Mouse (Mus musculus): ENCODE results near the gene Kif1bp. TPM values are rescaled to one million over a fixed set of nuclear protein-coding genes. Genes with fewer than 3 reads are reported as not detected.

Kif1bp gene
- polyA plus RNA-seq, 1 experiment from 2014 or later = 38.6 TPM

DNA sequence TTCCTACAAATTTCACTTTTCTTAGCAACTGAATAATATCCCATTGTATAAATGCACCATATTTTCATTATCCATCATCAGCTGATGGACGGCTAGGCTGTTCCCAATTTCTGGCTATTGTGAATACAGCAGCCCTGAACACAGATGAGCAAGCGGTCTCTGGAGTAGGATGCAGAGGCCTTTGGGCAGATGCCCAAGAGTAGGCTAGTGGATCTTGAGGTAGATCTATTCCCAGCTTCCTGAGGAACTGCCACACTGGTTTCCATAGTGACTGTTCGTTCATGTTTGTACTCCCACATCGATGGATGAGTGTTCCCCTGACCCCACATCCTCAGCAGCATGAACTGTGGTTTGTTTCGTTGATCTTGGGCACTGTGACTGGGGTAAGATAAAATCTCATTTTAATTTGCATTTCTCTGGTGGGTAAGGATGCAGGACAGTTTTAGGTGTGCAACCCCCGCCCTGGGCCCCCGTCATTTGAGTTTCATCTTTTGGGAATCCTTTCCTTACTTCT, 27.4 kb downstream of the Kif1bp start:
- Histone ChIP-seq H3K4me2 (replicated peaks) (no peak overlapping the region), H3K27me3 (no peaks in the 10 kb centered on the region), H3K36me3 (no peaks in the 10 kb centered on the region), H3K27ac (no peak overlapping the region), H3K4me1 (no peaks in the 10 kb centered on the region), H3K9ac (no peak overlapping the region), H3K9me3 (no peaks in the 10 kb centered on the region), H3K4me3 (no peak overlapping the region)
- 87% methylated on average over 7 of the region's 7 CpGs for WGBS
- ATAC-seq (ENCODE audit: low FRiP score, low read depth) = no peak

GRCm38 (mm10) chr10:62549523-62550166, 28.6 kb downstream of the Kif1bp start:
- no peak overlapping the region for H3K4me2 ChIP-seq (replicated peaks)
- no peak for ATAC-seq (ENCODE audit: low FRiP score, low read depth)
- H3K27me3 ChIP-seq = no peaks in the 10 kb centered on the region
- H3K9me3 ChIP-seq = no peaks in the 10 kb centered on the region
- 34% methylated on average over 13 of the region's 16 CpGs for WGBS
- H3K4me3 ChIP-seq = no peak overlapping the region
- H3K9ac ChIP-seq = no peak overlapping the region
- no peaks in the 10 kb centered on the region for H3K4me1 ChIP-seq
- no peak overlapping the region for H3K27ac ChIP-seq
- H3K36me3 ChIP-seq = no peaks in the 10 kb centered on the region

DNA sequence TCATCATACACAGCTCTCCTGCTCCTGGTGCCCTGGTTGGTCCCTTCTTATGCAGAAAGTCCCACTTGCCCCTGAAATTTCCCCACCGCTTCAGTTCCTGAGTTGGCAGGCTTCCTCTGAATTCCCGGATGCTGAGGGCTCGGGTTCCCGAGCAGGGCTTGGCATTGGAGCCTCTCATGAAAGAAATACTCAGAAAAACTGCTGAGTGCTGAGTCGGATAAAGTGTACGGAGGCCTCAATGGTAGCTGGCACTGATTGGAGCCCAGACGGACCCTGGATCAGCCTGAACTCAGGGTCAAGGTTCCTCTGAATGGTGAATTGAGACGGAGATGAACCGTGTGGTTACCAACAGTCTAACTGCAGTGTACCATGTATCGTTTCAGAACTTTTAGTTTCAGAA, 31.8 kb downstream of the Kif1bp start:
- Histone ChIP-seq H3K9me3 (no peaks in the 10 kb centered on the region), H3K4me3 (no peak overlapping the region), H3K4me1 (no peaks in the 10 kb centered on the region), H3K4me2 (replicated peaks) (no peak overlapping the region), H3K36me3 (no peaks in the 10 kb centered on the region), H3K27me3 (no peaks in the 10 kb centered on the region), H3K9ac (no peak overlapping the region), H3K27ac (no peak overlapping the region)
- no peak for ATAC-seq (ENCODE audit: low FRiP score, low read depth)
- 77% methylated on average over 10 of the region's 10 CpGs for WGBS

DNA sequence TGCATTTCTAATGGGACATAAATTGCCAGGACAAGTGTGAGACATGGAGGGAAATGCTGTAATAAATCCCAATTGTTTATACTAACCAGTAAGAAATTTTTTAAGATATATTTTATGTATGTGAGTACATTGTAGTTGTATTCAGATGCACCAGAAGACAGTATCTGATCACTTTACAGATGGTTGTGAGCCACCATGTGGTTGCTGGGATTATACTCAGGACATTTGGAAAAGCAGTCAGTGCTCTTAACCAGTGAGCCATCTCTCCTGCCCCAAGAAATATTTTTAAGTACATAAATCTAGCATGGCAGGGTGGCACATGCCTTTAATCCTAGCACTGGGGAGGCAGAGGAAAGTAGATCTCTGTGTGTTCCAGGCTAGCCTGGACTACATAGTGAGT, 32.5 kb downstream of the Kif1bp start:
- H3K27ac ChIP-seq = no peak overlapping the region
- H3K4me3 ChIP-seq = no peak overlapping the region
- ATAC-seq (ENCODE audit: low FRiP score, low read depth) = no peak
- no peaks in the 10 kb centered on the region for H3K27me3 ChIP-seq
- H3K9ac ChIP-seq = no peak overlapping the region
- H3K9me3 ChIP-seq = no peaks in the 10 kb centered on the region
- no peaks in the 10 kb centered on the region for H3K4me1 ChIP-seq
- H3K4me2 ChIP-seq (replicated peaks) = no peak overlapping the region
- no peaks in the 10 kb centered on the region for H3K36me3 ChIP-seq

- H3K27ac ChIP-seq = no peak overlapping the region
- no peak overlapping the region for H3K4me3 ChIP-seq
- H3K4me1 ChIP-seq = no peaks in the 10 kb centered on the region
- no peaks in the 10 kb centered on the region for H3K9me3 ChIP-seq
- ATAC-seq (ENCODE audit: low FRiP score, low read depth) = no peak
- H3K4me2 ChIP-seq (replicated peaks) = no peak overlapping the region
- WGBS = 87% methylated on average over 4 of the region's 4 CpGs
- H3K36me3 ChIP-seq = no peaks in the 10 kb centered on the region
- no peak overlapping the region for H3K9ac ChIP-seq
- no peaks in the 10 kb centered on the region for H3K27me3 ChIP-seq
These were observed 33.9 kb downstream of the Kif1bp start for GRCm38 (mm10) chr10:62544316-62544715.

DNA sequence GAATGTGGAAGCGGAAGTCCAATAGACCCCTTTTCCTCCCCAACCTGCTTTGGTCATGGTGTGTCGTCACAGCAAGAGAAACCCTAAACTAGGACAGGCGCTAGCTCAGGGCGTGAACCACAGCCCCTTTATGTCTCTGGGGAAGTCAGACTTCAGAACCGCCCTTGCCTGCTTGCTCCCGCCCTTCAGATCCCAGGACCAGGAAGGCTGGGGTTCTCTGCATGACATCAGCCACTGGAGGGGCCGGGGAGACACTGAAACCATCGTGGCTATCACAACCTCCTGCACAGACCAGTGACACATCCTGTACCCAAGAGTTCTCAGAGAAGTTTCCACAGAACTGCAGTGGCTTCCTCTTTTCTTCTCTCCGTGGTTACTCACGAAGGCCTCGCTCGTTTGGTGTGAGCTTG, 34.9 kb downstream of the Kif1bp start:
- Histone ChIP-seq H3K27me3 (no peaks in the 10 kb centered on the region), H3K9ac (no peak overlapping the region), H3K4me2 (replicated peaks) (no peak overlapping the region), H3K4me1 (no peaks in the 10 kb centered on the region), H3K36me3 (no peaks in the 10 kb centered on the region), H3K4me3 (no peak overlapping the region), H3K9me3 (no peaks in the 10 kb centered on the region), H3K27ac (no peak overlapping the region)
- no peak for ATAC-seq (ENCODE audit: low FRiP score, low read depth)
- 81% methylated on average over 12 of the region's 12 CpGs for WGBS

DNA sequence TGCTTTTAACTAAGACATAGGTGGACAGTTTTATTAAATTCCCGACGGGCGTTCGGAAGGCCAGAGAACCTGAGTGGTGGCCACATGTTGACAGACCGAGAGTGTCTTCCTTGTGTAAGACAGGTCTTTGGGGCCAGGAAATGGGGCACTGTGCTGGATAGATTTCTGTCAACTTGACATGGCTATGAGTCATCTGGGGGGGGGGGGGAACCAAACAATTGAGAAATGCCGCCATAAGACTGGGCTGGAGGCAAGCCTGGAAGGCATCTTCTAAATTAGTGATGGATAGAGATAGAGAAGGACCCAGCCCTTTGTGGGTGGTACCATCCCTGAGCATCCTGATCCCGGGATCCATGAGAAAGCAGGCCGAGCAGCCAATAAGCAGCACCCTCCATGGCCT, 35.3 kb downstream of the Kif1bp start:
- no peak for ATAC-seq (ENCODE audit: low FRiP score, low read depth)
- Histone ChIP-seq H3K9me3 (no peaks in the 10 kb centered on the region), H3K27me3 (no peaks in the 10 kb centered on the region), H3K36me3 (no peaks in the 10 kb centered on the region), H3K4me3 (no peak overlapping the region), H3K4me2 (replicated peaks) (no peak overlapping the region), H3K27ac (no peak overlapping the region), H3K4me1 (no peaks in the 10 kb centered on the region), H3K9ac (no peak overlapping the region)
- WGBS = 94% methylated on average over 8 of the region's 8 CpGs

GRCm38 (mm10) chr10:62542507-62542906, 35.8 kb downstream of the Kif1bp start:
- Histone ChIP-seq H3K27ac (no peak overlapping the region), H3K4me1 (no peaks in the 10 kb centered on the region), H3K9me3 (no peaks in the 10 kb centered on the region), H3K4me2 (replicated peaks) (no peak overlapping the region), H3K27me3 (no peaks in the 10 kb centered on the region), H3K9ac (no peak overlapping the region), H3K4me3 (no peak overlapping the region), H3K36me3 (no peaks in the 10 kb centered on the region)
- 94% methylated on average over 11 of the region's 12 CpGs for WGBS
- ATAC-seq (ENCODE audit: low FRiP score, low read depth) = no peak

DNA sequence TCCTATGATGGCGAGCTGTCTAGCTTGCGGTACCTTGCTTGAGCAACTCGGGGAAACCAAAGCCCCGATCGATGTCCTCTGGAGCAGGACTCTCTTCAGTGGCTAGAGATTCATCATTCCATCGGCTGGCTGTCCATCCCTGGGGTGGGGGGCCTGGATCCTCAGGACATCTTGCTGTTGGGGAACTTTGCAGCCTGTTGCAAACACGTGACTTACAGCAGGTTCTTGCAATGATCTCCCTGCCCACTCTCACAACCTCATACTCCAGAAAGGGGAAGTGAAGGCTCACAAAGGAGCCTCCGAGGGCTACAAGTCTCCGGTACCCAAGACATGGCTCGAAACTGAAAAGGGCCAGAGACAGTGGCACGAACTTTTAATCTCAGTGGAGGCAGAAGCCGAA, 36.8 kb downstream of the Kif1bp start:
- 91% methylated on average over 12 of the region's 12 CpGs for WGBS
- Histone ChIP-seq H3K4me1 (no peaks in the 10 kb centered on the region), H3K4me3 (no peak overlapping the region), H3K27me3 (no peaks in the 10 kb centered on the region), H3K36me3 (no peaks in the 10 kb centered on the region), H3K4me2 (replicated peaks) (no peak overlapping the region), H3K27ac (no peak overlapping the region), H3K9ac (no peak overlapping the region), H3K9me3 (no peaks in the 10 kb centered on the region)
- no peak for ATAC-seq (ENCODE audit: low FRiP score, low read depth)

GRCm38 (mm10) chr10:62540800-62541199, 37.5 kb downstream of the Kif1bp start:
- ATAC-seq (ENCODE audit: low FRiP score, low read depth) = no peak
- H3K27ac ChIP-seq = no peak overlapping the region
- H3K4me3 ChIP-seq = no peak overlapping the region
- no peak overlapping the region for H3K9ac ChIP-seq
- no peaks in the 10 kb centered on the region for H3K4me1 ChIP-seq
- H3K36me3 ChIP-seq = no peaks in the 10 kb centered on the region
- 61% methylated on average over 3 of the region's 3 CpGs for WGBS
- H3K9me3 ChIP-seq = no peaks in the 10 kb centered on the region
- no peaks in the 10 kb centered on the region for H3K27me3 ChIP-seq
- no peak overlapping the region for H3K4me2 ChIP-seq (replicated peaks)

GRCm38 (mm10) chr10:62534509-62534908, 43.7 kb downstream of the Kif1bp start:
- Histone ChIP-seq H3K4me1 (no peaks in the 10 kb centered on the region), H3K4me2 (replicated peaks) (no peak overlapping the region), H3K36me3 (no peaks in the 10 kb centered on the region), H3K9me3 (no peaks in the 10 kb centered on the region), H3K9ac (no peak overlapping the region), H3K27ac (no peak overlapping the region), H3K27me3 (no peaks in the 10 kb centered on the region), H3K4me3 (no peak overlapping the region)
- ATAC-seq (ENCODE audit: low FRiP score, low read depth) = no peak
- 87% methylated on average over 7 of the region's 7 CpGs for WGBS

DNA sequence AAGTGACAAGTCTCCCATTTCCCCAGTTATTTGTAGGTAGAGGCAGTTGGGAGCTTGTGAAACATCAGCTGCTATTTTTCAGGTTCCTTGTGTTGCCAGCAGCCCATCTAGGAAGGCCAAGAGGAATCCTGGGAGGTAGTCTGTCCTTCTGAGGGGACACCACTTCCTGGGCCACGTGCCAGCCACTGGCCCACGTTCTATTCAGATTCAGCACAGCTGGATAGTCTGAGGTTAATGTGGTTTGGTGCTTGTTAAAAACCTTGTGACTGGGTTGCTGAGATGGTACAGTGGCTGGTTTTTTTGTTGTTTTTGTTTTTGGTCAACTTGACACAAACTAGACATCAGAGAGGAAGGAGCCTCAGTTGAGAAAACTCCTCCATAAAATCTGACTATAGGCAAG, 45.4 kb downstream of the Kif1bp start:
- H3K27me3 ChIP-seq = no peaks in the 10 kb centered on the region
- H3K9ac ChIP-seq = no peak overlapping the region
- no peak overlapping the region for H3K4me3 ChIP-seq
- H3K4me2 ChIP-seq (replicated peaks) = no peak overlapping the region
- H3K4me1 ChIP-seq = no peaks in the 10 kb centered on the region
- WGBS = 49% methylated on average over 2 of the region's 2 CpGs
- no peaks in the 10 kb centered on the region for H3K36me3 ChIP-seq
- no peak overlapping the region for H3K27ac ChIP-seq
- H3K9me3 ChIP-seq = no peaks in the 10 kb centered on the region
- ATAC-seq (ENCODE audit: low FRiP score, low read depth) = no peak

DNA sequence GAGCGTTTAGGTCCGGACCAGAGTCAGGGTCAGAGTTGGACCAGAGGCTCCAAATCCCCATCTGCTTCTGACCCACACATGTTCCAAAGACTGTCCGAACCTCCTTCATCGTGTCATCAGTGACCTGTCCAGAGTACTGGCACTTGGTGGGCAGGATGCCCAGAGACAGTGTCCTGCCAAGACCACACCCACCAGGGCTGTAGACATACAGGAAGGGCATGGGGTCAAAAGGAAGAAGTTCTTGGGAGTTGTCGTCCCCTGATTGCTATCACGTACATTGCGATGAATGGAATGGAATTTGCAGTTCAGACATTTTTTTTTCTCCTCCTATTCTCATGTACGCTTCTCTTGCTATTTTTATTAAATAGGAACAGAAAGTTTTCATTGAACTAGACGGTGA, 48.1 kb downstream of the Kif1bp start:
- no peaks in the 10 kb centered on the region for H3K36me3 ChIP-seq
- no peak overlapping the region for H3K4me3 ChIP-seq
- H3K9me3 ChIP-seq = no peaks in the 10 kb centered on the region
- H3K4me1 ChIP-seq = no peaks in the 10 kb centered on the region
- H3K27me3 ChIP-seq = no peaks in the 10 kb centered on the region
- WGBS = 86% methylated on average over 9 of the region's 9 CpGs
- H3K27ac ChIP-seq = no peak overlapping the region
- H3K4me2 ChIP-seq (replicated peaks) = no peak overlapping the region
- no peak overlapping the region for H3K9ac ChIP-seq
- no peak for ATAC-seq (ENCODE audit: low FRiP score, low read depth)
